ENCODE assay signal across 10 mouse cellular contexts in the genomic region with DNA sequence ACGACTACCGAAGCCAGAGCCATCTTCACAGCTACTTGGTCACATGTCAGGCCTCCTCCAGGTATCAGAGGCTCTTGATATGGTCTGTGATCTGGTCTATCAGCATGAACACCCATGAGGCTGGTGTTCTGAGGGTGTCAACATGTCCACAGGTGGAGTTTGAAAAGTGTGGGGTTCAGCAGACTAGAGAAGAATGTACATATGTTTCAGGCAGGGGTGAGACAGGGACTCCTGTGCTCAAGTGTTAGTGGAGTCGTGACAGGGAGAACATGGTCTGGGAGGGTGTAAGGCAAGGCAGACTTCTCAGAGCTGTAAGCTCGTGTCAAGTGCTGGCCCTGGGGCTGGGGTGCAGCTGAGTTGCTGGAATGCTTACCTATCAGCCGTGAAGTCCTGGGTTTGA. TPM values are rescaled to one million over a fixed set of nuclear protein-coding genes. Genes with fewer than 3 reads are reported as not detected.
DNase-seq lines count a peak whose midpoint lies in the region; ATAC-seq and TF ChIP-seq lines count a peak whose summit lies in the region.
"Had no signal": no experiment of that assay in that cellular context is flagged by ENCODE, and none has a peak within 500 bp of the region (broad histone marks: within the 10 kb centered on the region; RNA-seq: fewer than 3 reads in every experiment).

No protein-coding gene starts in this region.

- WGBS in forebrain, embryonic 16.5 days, result 82% methylated on average over 5 of the region's 5 CpGs
- WGBS in forebrain, embryonic 12.5 days, result 81% methylated on average over 5 of the region's 5 CpGs
- WGBS in kidney, embryonic 16.5 days, result 75% methylated on average over 5 of the region's 5 CpGs
- WGBS in limb, embryonic 10.5 days, result 80% methylated on average over 5 of the region's 5 CpGs

- DNase-seq in kidney, adult 11 months, result no peak
- no peak for DNase-seq in MEL (ENCODE audit: low read depth, low spot score)
- DNase-seq in limb, embryonic 10.5 days (ENCODE audit: low spot score), result no peak
- no peak for DNase-seq in urinary bladder, postnatal 4 days (ENCODE audit: low spot score in 2 of 2)
- no peak for DNase-seq in cerebellum, postnatal 36 days

- no peak overlapping the region for H3K4me3 ChIP-seq in forebrain, embryonic 16.5 days (replicated peaks; ENCODE audit: low read length)
- H3K4me3 ChIP-seq in forebrain, embryonic 12.5 days (replicated peaks), result no peak overlapping the region
- H3K4me3 ChIP-seq in kidney, embryonic 16.5 days (ENCODE audit: low read length), result no peak overlapping the region
- no peak overlapping the region for H3K4me3 ChIP-seq in MEL (ENCODE audit: control insufficient read depth in 1 of 2, insufficient read depth in 1 of 2, low read depth in 2 of 2, low read length in 2 of 2)
- H3K4me3 ChIP-seq in limb, embryonic 10.5 days, result no peak overlapping the region

- no peak for TF ChIP-seq POLR2A in MEL (IDR thresholded peaks at IDR 0.05; ENCODE audit: control insufficient read depth in 1 of 2, insufficient read depth in 1 of 2, low read depth in 1 of 2, low read length in 2 of 2, poor library complexity in 1 of 2)

- TF ChIP-seq RAD21 in MEL (IDR thresholded peaks at IDR 0.05; ENCODE audit: low read depth, low read length), result no peak

- H3K79me2 ChIP-seq in MEL (ENCODE audit: control insufficient read depth, insufficient read depth, low read length, poor library complexity), result no peaks in the 10 kb centered on the region

- no peak for TF ChIP-seq CTCF in MEL (IDR thresholded peaks at IDR 0.05 in 2 of 3, conservative IDR thresholded peaks at IDR 0.05 in 1 of 3; ENCODE audit: control insufficient read depth in 1 of 3, insufficient read depth in 1 of 3, low read depth in 2 of 3, low read length in 3 of 3, poor library complexity in 1 of 3, severe bottlenecking in 1 of 3)

- no peak overlapping the region for H3K4me2 ChIP-seq in forebrain, embryonic 16.5 days (ENCODE audit: low read length)
- no peak overlapping the region for H3K4me2 ChIP-seq in forebrain, embryonic 12.5 days
- no peak overlapping the region for H3K4me2 ChIP-seq in kidney, embryonic 16.5 days (replicated peaks; ENCODE audit: low read depth, low read length)

- no peaks in the 10 kb centered on the region for H3K36me3 ChIP-seq in forebrain, embryonic 16.5 days (ENCODE audit: control insufficient read depth, insufficient read depth)
- no peaks in the 10 kb centered on the region for H3K36me3 ChIP-seq in forebrain, embryonic 12.5 days (replicated peaks)
- no peaks in the 10 kb centered on the region for H3K36me3 ChIP-seq in kidney, embryonic 16.5 days (ENCODE audit: insufficient read depth, low read length)
- peaks cover 0 to 3% of the 10 kb centered on the region in 2 experiments; a peak in 2 of 4 replicates for H3K36me3 ChIP-seq in MEL (ENCODE audit: control insufficient read depth in 1 of 2, insufficient read depth in 2 of 2, low read length in 2 of 2)
- no peaks in the 10 kb centered on the region for H3K36me3 ChIP-seq in limb, embryonic 10.5 days
- H3K36me3 ChIP-seq: liver, embryonic 15.5 days; neural tube, embryonic 12.5 days had no signal

- peak overlapping the region; percentile 22; the same call in 1 of the 2 replicates for H3K9ac ChIP-seq in forebrain, embryonic 16.5 days (replicated peaks; ENCODE audit: low read depth, low read length)
- H3K9ac ChIP-seq in forebrain, embryonic 12.5 days, result no peak overlapping the region
- H3K9ac ChIP-seq in kidney, embryonic 16.5 days (replicated peaks; ENCODE audit: low read length), result peak overlapping the region; percentile 40
- H3K9ac ChIP-seq in MEL (ENCODE audit: control insufficient read depth, low read depth, low read length, poor library complexity, severe bottlenecking), result peak overlapping the region; percentile 64

- no peaks in the 10 kb centered on the region for H3K9me3 ChIP-seq in forebrain, embryonic 16.5 days (ENCODE audit: control insufficient read depth, low read length)
- H3K9me3 ChIP-seq in forebrain, embryonic 12.5 days, result no peaks in the 10 kb centered on the region
- H3K9me3 ChIP-seq in kidney, embryonic 16.5 days (ENCODE audit: low read length), result no peaks in the 10 kb centered on the region
- H3K9me3 ChIP-seq in MEL (replicated peaks; ENCODE audit: insufficient read depth, low read length), result no peaks in the 10 kb centered on the region
- no peaks in the 10 kb centered on the region for H3K9me3 ChIP-seq in limb, embryonic 10.5 days (replicated peaks)
- H3K9me3 ChIP-seq: liver, embryonic 15.5 days; neural tube, embryonic 12.5 days had no signal

- peaks cover 15% of the 10 kb centered on the region for H3K4me1 ChIP-seq in forebrain, embryonic 16.5 days (replicated peaks; ENCODE audit: control insufficient read depth, insufficient read depth, low read length)
- peaks cover 14% of the 10 kb centered on the region for H3K4me1 ChIP-seq in forebrain, embryonic 12.5 days
- H3K4me1 ChIP-seq in kidney, embryonic 16.5 days (ENCODE audit: insufficient read depth, low read length), result peaks cover 10% of the 10 kb centered on the region
- peaks cover 0 to 13% of the 10 kb centered on the region in 2 experiments; a peak in 2 of 4 replicates for H3K4me1 ChIP-seq in MEL (ENCODE audit: control insufficient read depth in 1 of 2, insufficient read depth in 2 of 2, low read length in 2 of 2)
- H3K4me1 ChIP-seq in limb, embryonic 10.5 days, result peaks cover 13% of the 10 kb centered on the region

- H3K27ac ChIP-seq in forebrain, embryonic 16.5 days (ENCODE audit: low read length), result no peak overlapping the region
- no peak overlapping the region for H3K27ac ChIP-seq in forebrain, embryonic 12.5 days
- H3K27ac ChIP-seq in kidney, embryonic 16.5 days (ENCODE audit: low read length), result no peak overlapping the region
- H3K27ac ChIP-seq in MEL (ENCODE audit: control insufficient read depth, low read depth, low read length), result peak overlapping the region; percentile 29; the same call in 1 of the 2 replicates
- peak overlapping the region; percentile 89 for H3K27ac ChIP-seq in limb, embryonic 10.5 days
- H3K27ac ChIP-seq: liver, embryonic 15.5 days; neural tube, embryonic 12.5 days had no signal

- TF ChIP-seq EP300 in MEL (IDR thresholded peaks at IDR 0.05; ENCODE audit: low read depth in 1 of 2, low read length in 2 of 2), result no peak

- H3K27me3 ChIP-seq in forebrain, embryonic 16.5 days (replicated peaks; ENCODE audit: control insufficient read depth, insufficient read depth, low read length), result no peaks in the 10 kb centered on the region
- H3K27me3 ChIP-seq in forebrain, embryonic 12.5 days, result peaks cover 22% of the 10 kb centered on the region; the same call in 1 of the 2 replicates
- no peaks in the 10 kb centered on the region for H3K27me3 ChIP-seq in kidney, embryonic 16.5 days (ENCODE audit: insufficient read depth, low read length)
- 0 out of 4 replicates have a peak, but pooled peaks cover 0 to 2% of the 10 kb centered on the region in 2 experiments for H3K27me3 ChIP-seq in MEL (ENCODE audit: control insufficient read depth in 1 of 2, insufficient read depth in 2 of 2, low read length in 2 of 2)
- H3K27me3 ChIP-seq in limb, embryonic 10.5 days (ENCODE audit: low read depth, poor library complexity, severe bottlenecking), result no peaks in the 10 kb centered on the region
- H3K27me3 ChIP-seq: liver, embryonic 15.5 days; neural tube, embryonic 12.5 days had no signal

- ATAC-seq in forebrain, embryonic 16.5 days, result no peak
- no peak for ATAC-seq in forebrain, embryonic 12.5 days (ENCODE audit: low FRiP score)
- ATAC-seq in kidney, embryonic 16.5 days (ENCODE audit: low FRiP score, low TSS enrichment), result no peak

TF ChIP-seq in MEL, 35 proteins besides CTCF, POLR2A, EP300 and RAD21:
- no peak for TF ChIP-seq BHLHE40 (IDR thresholded peaks at IDR 0.05; ENCODE audit: borderline replicate concordance, low read depth, low read length)
- no peak for TF ChIP-seq TAL1 (IDR thresholded peaks at IDR 0.05; ENCODE audit: low read length)
- no peak for TF ChIP-seq GATA1 (IDR thresholded peaks at IDR 0.05; ENCODE audit: low read depth, low read length)
- TF ChIP-seq ELF1 (IDR thresholded peaks at IDR 0.05; ENCODE audit: low read depth, low read length), result no peak
- no peak for TF ChIP-seq ZKSCAN1 (IDR thresholded peaks at IDR 0.05; ENCODE audit: low read depth, low read length)
- TF ChIP-seq USF2 (IDR thresholded peaks at IDR 0.05; ENCODE audit: borderline replicate concordance in 1 of 2, insufficient read depth in 1 of 2, low read depth in 1 of 2, low read length in 2 of 2), result no peak
- no peak for TF ChIP-seq POLR2AphosphoS2 (IDR thresholded peaks at IDR 0.05; ENCODE audit: low read length)
- no peak for TF ChIP-seq MYC (IDR thresholded peaks at IDR 0.05; ENCODE audit: low read depth, low read length)
- TF ChIP-seq MAX (IDR thresholded peaks at IDR 0.05; ENCODE audit: low read length), result no peak
- TF ChIP-seq ZMIZ1 (IDR thresholded peaks at IDR 0.05; ENCODE audit: low read depth, low read length), result no peak
- TF ChIP-seq CHD2 (IDR thresholded peaks at IDR 0.05; ENCODE audit: low read length), result no peak

RNA-seq across cellular contexts. Expression of a gene that starts 22.1 kb away (rescaled TPM):
- polyA plus RNA-seq in forebrain, embryonic 16.5 days (2015; fragmentation: Nextera tagmentation; extraction: Ambion mirVana), result 1.8 TPM in 2 replicates
- polyA plus RNA-seq in forebrain, embryonic 12.5 days (2016; fragmentation: Nextera tagmentation; extraction: Ambion mirVana), result 2.4 and 2.6 TPM in 2 replicates
- polyA plus RNA-seq in kidney, embryonic 16.5 days (2015; fragmentation: Nextera tagmentation; extraction: Ambion mirVana), result 3.1 and 3.3 TPM in 2 replicates
- 5.4 and 6.0 TPM in 2 replicates for total RNA-seq in MEL (2012; rRNA removed)
- 1 to 10 TPM in 1 of 2 experiments, not detected in 1; 8.4 TPM for polyA plus RNA-seq in MEL (2012; ENCODE audit: insufficient read depth in 1 of 2, insufficient read length in 2 of 2, low read depth in 1 of 2, low replicate concordance in 2 of 2, missing spikeins in 1 of 2)
- polyA plus RNA-seq in limb, embryonic 10.5 days (2016; fragmentation: Nextera tagmentation; extraction: Ambion mirVana), result 2.6 and 2.9 TPM in 2 replicates

Comparison
In these comparisons a context has a peak if more than half of its experiments do, and no peak if none do; other contexts are left out.
1. H3K27ac ChIP-seq: peak in MEL (single experiment) and limb, embryonic 10.5 days (single experiment); none in forebrain, embryonic 16.5 days (single experiment), forebrain, embryonic 12.5 days (single experiment) and kidney, embryonic 16.5 days (single experiment).